Mouse (Mus musculus): ENCODE results near the gene Rsph1. TPM values are rescaled to one million over a fixed set of nuclear protein-coding genes. Genes with fewer than 3 reads are reported as not detected.
A peak's percentile ranks its signal among the peaks of the same experiment; 100 is the strongest.

The Rsph1 gene
- total and polyA plus RNA-seq, 2 experiments from 2014 or later = 0.27 to 1.6 TPM

DNA sequence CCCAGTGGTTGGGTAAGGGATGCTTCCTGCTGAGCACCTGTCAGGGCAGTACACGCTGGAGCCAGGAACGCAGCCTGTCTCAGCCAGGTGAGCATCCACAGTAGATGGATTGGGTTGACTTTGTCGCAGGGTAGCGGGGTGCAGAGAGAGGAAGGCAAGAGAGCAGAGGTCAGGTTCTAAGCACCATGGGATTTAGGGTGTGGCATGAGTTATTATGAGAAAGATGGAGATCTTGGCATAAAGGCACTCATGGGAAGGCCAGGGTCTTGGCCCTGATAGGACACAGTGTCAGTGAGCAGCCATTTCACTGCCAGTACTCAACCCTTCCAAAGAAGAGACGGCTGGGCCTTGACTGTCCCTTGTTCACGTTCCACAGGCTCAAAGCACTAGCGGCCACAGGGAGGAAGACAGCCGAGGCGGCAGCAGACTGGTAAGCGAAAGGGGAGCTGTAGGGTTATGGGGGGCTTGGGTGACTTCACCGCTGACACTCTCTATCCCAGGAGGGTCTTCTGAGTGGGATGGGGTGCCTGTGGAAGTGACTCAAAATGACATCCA, 67.7 kb downstream of the Rsph1 start:
- no peak for TF ChIP-seq CTCF (IDR thresholded peaks at IDR 0.05; ENCODE audit: low read depth)
- no peak overlapping the region for H3K9ac ChIP-seq (replicated peaks; ENCODE audit: low read depth, low read length)
- no peaks in the 10 kb centered on the region for H3K9me3 ChIP-seq (replicated peaks; ENCODE audit: control insufficient read depth, low read length)
- H3K27ac ChIP-seq (ENCODE audit: low read depth) = no peak overlapping the region
- WGBS = 88% methylated on average over 11 of the region's 11 CpGs
- no peaks in the 10 kb centered on the region for H3K27me3 ChIP-seq (ENCODE audit: control insufficient read depth, insufficient read depth, low read length)
- no peak overlapping the region for H3K4me2 ChIP-seq (ENCODE audit: low read depth, low read length)
- no peaks in the 10 kb centered on the region for H3K4me1 ChIP-seq (ENCODE audit: control insufficient read depth, insufficient read depth)
- H3K4me3 ChIP-seq (ENCODE audit: low read depth, low read length) = no peak overlapping the region
- no peaks in the 10 kb centered on the region for H3K36me3 ChIP-seq (replicated peaks; ENCODE audit: control insufficient read depth, insufficient read depth, low read length)
- DNase-seq (ENCODE audit: low spot score) (no peak), ATAC-seq (ENCODE audit: insufficient read depth, low read depth) (no peak)

- Histone ChIP-seq H3K9me3 (replicated peaks; ENCODE audit: control insufficient read depth, low read length) (no peaks in the 10 kb centered on the region), H3K4me3 (ENCODE audit: low read depth, low read length) (peak overlapping the region; percentile 19; the same call in 1 of the 2 replicates), H3K4me1 (ENCODE audit: control insufficient read depth, insufficient read depth) (no peaks in the 10 kb centered on the region), H3K9ac (replicated peaks; ENCODE audit: low read depth, low read length) (no peak overlapping the region), H3K27me3 (ENCODE audit: control insufficient read depth, insufficient read depth, low read length) (no peaks in the 10 kb centered on the region), H3K27ac (ENCODE audit: low read depth) (no peak overlapping the region), H3K4me2 (ENCODE audit: low read depth, low read length) (peak overlapping the region; percentile 16; the same call in 1 of the 2 replicates), H3K36me3 (replicated peaks; ENCODE audit: control insufficient read depth, insufficient read depth, low read length) (no peaks in the 10 kb centered on the region)
- DNase-seq (ENCODE audit: low spot score) (no peak), ATAC-seq (ENCODE audit: insufficient read depth, low read depth) (no peak)
- WGBS = 83% methylated on average over 8 of the region's 8 CpGs
- no peak for TF ChIP-seq EP300 (IDR thresholded peaks at IDR 0.05; ENCODE audit: low read depth)
- TF ChIP-seq CTCF (IDR thresholded peaks at IDR 0.05; ENCODE audit: low read depth) = no peak
Measured at GRCm38 (mm10) chr17:31208654-31209053, 68.5 kb downstream of the Rsph1 start.

DNA sequence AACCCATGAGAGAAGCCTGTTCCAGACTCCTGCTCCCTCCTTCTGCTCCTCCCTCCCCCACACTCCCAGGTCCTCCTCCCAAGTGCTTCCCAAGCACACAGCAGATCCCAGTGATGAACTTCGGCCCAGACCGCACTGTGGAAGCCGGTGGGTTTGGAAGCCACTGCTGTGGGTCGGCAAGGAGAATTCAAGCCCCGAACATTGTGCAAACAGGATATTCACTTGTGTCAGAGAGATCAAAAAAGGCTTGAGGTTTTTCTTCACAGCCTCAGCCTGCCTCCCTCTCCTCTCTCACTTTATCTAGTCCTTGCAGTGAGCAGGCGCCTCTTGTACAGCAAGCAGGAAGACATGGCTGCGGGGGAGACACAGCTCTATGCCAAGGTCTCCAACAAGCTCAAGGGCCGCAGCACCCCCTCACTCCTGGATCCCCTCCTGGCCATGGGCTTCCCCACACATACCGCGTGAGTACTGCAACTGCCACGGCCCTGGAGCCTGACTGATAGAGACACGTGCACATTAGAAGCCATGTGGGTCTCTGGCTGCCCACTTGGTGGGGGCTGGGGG, 69.3 kb downstream of the Rsph1 start, which contains the start of gene Ubash3a:
TSS of gene Ubash3a (plus strand) at position 103 of the 564 bp plus-strand sequence.
- ATAC-seq (ENCODE audit: insufficient read depth, low read depth) (no peak), DNase-seq (ENCODE audit: low spot score) (no peak)
- Histone ChIP-seq H3K36me3 (replicated peaks; ENCODE audit: control insufficient read depth, insufficient read depth, low read length) (no peaks in the 10 kb centered on the region), H3K4me2 (ENCODE audit: low read depth, low read length) (peak within 1 kb of the TSS; percentile 16; the same call in 1 of the 2 replicates), H3K27ac (ENCODE audit: low read depth) (no peak within 1 kb of the TSS; the same call in 1 of the 2 replicates), H3K9ac (replicated peaks; ENCODE audit: low read depth, low read length) (no peak within 1 kb of the TSS), H3K9me3 (replicated peaks; ENCODE audit: control insufficient read depth, low read length) (no peaks in the 10 kb centered on the region), H3K4me1 (ENCODE audit: control insufficient read depth, insufficient read depth) (no peaks in the 10 kb centered on the region), H3K27me3 (ENCODE audit: control insufficient read depth, insufficient read depth, low read length) (no peaks in the 10 kb centered on the region), H3K4me3 (ENCODE audit: low read depth, low read length) (peak within 1 kb of the TSS; percentile 19; the same call in 1 of the 2 replicates)
- WGBS = 29% methylated on average over 12 of the region's 12 CpGs
- TF ChIP-seq CTCF (IDR thresholded peaks at IDR 0.05; ENCODE audit: low read depth) = no peak
- TF ChIP-seq EP300 (IDR thresholded peaks at IDR 0.05; ENCODE audit: low read depth) = no peak

Other genes starting within 250 kb of the Rsph1 start
- 11.3 and 13.5 TPM in 2 replicates for gene Abcg1, start 219.7 kb downstream of the Rsph1 start, total RNA-seq (2014; rRNA removed; ENCODE audit: low replicate concordance)
- 9.6 and 10.1 TPM in 2 replicates for gene Abcg1, start 219.7 kb downstream of the Rsph1 start, polyA plus RNA-seq (2015; fragmentation: Nextera tagmentation; extraction: Ambion mirVana)
- not detected in 2 replicates for gene Tff3, start 147.7 kb downstream of the Rsph1 start, total RNA-seq (2014; rRNA removed; ENCODE audit: low replicate concordance)
- gene Tff3, start 147.7 kb downstream of the Rsph1 start, polyA plus RNA-seq (2015; fragmentation: Nextera tagmentation; extraction: Ambion mirVana) = not detected in 2 replicates
- not detected in 2 replicates for gene Tff2, start 133.1 kb downstream of the Rsph1 start, total RNA-seq (2014; rRNA removed; ENCODE audit: low replicate concordance)
- 2.9 TPM in 1 of 2 replicates, not detected in the other for gene Tff2, start 133.1 kb downstream of the Rsph1 start, polyA plus RNA-seq (2015; fragmentation: Nextera tagmentation; extraction: Ambion mirVana)
- not detected in 2 replicates for gene Tff1, start 112.1 kb downstream of the Rsph1 start, total RNA-seq (2014; rRNA removed; ENCODE audit: low replicate concordance)
- not detected in 2 replicates for gene Tff1, start 112.1 kb downstream of the Rsph1 start, polyA plus RNA-seq (2015; fragmentation: Nextera tagmentation; extraction: Ambion mirVana)
- gene Tmprss3, start 78.4 kb downstream of the Rsph1 start, total RNA-seq (2014; rRNA removed; ENCODE audit: low replicate concordance) = 0.15 TPM in 1 of 2 replicates, not detected in the other
- not detected in 2 replicates for gene Tmprss3, start 78.4 kb downstream of the Rsph1 start, polyA plus RNA-seq (2015; fragmentation: Nextera tagmentation; extraction: Ambion mirVana)
- not detected in 2 replicates for gene Ubash3a, start 69.5 kb downstream of the Rsph1 start, total RNA-seq (2014; rRNA removed; ENCODE audit: low replicate concordance)
- gene Ubash3a, start 69.5 kb downstream of the Rsph1 start, polyA plus RNA-seq (2015; fragmentation: Nextera tagmentation; extraction: Ambion mirVana) = 0.11 and 0.20 TPM in 2 replicates
- gene Slc37a1, start 9.4 kb upstream of the Rsph1 start, total RNA-seq (2014; rRNA removed; ENCODE audit: low replicate concordance) = 16.8 and 37.9 TPM in 2 replicates
- 9.7 and 13.5 TPM in 2 replicates for gene Slc37a1, start 9.4 kb upstream of the Rsph1 start, polyA plus RNA-seq (2015; fragmentation: Nextera tagmentation; extraction: Ambion mirVana)
- gene Pde9a, start 108.8 kb upstream of the Rsph1 start, total RNA-seq (2014; rRNA removed; ENCODE audit: low replicate concordance) = 2.6 and 19.5 TPM in 2 replicates
- gene Pde9a, start 108.8 kb upstream of the Rsph1 start, polyA plus RNA-seq (2015; fragmentation: Nextera tagmentation; extraction: Ambion mirVana) = 5.7 and 6.6 TPM in 2 replicates
- 19.9 and 30.8 TPM in 2 replicates for gene Wdr4, start 242.6 kb upstream of the Rsph1 start, total RNA-seq (2014; rRNA removed; ENCODE audit: low replicate concordance)
- gene Wdr4, start 242.6 kb upstream of the Rsph1 start, polyA plus RNA-seq (2015; fragmentation: Nextera tagmentation; extraction: Ambion mirVana) = 10.4 and 11.0 TPM in 2 replicates
- gene Ndufv3, start 242.7 kb upstream of the Rsph1 start, total RNA-seq (2014; rRNA removed; ENCODE audit: low replicate concordance) = 592 and 689 TPM in 2 replicates
- gene Ndufv3, start 242.7 kb upstream of the Rsph1 start, polyA plus RNA-seq (2015; fragmentation: Nextera tagmentation; extraction: Ambion mirVana) = 1,214 and 1,242 TPM in 2 replicates